Mouse (Mus musculus): ENCODE measurements around the gene Nmral1. TPM values are rescaled to one million over a fixed set of nuclear protein-coding genes. Genes with fewer than 3 reads are reported as not detected.

Gene Nmral1
- total and polyA plus RNA-seq, 3 experiments = 13.0 to 33.8 (median 33.3) TPM

GRCm38 (mm10) chr16:4678080-4678479 lies 41.1 kb downstream of the Nmral1 start:
- H3K36me3 ChIP-seq (replicated peaks) = peaks cover 41% of the 10 kb centered on the region
- ATAC-seq (ENCODE audit: extremely low read depth, insufficient number of reproducible peaks, low FRiP score, poor library complexity, severe bottlenecking) (no peak), DNase-seq (ENCODE audit: low spot score) (no peak)
- H3K4me3 ChIP-seq (ENCODE audit: low read depth, low read length) = peak overlapping the region; percentile 88; the same call in 1 of the 2 replicates
- no peaks in the 10 kb centered on the region for H3K27me3 ChIP-seq (ENCODE audit: insufficient read depth, low read length)
- TF ChIP-seq GATA2 (IDR thresholded peaks at IDR 0.05; ENCODE audit: borderline replicate concordance, low read depth, low read length) (no peak), CTCF (IDR thresholded peaks at IDR 0.05; ENCODE audit: low read depth, low read length) (no peak), GATA1 (IDR thresholded peaks at IDR 0.05; ENCODE audit: borderline replicate concordance, low read length) (no peak), TAL1 (conservative IDR thresholded peaks at IDR 0.05; ENCODE audit: low read depth, low read length) (no peak), POLR2AphosphoS5 (IDR thresholded peaks at IDR 0.05; ENCODE audit: insufficient replicate concordance, low read depth, low read length) (no peak)
- no peaks in the 10 kb centered on the region for H3K9me3 ChIP-seq (replicated peaks)
- peaks cover 68% of the 10 kb centered on the region for H3K4me1 ChIP-seq (ENCODE audit: insufficient read depth, low read depth, low read length)

DNA sequence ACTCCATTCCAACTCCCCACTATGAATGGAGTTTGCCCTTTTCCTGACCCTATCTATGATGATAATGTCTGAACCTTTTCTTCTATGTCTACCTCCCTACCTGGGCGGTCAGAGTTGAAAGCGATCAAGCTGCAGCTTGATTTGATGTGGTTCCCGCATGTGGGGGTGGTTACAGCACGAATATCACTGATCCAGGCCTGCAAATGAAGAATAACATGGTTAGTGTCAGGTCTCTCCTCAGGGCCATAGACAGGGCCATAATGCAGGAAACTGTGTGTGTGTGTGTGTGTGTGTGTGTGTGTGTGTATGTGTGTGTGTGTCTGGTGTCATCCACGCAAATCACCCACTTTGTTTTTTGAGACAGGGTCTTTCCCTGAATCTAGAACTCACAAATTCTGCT lies 42.3 kb downstream of the Nmral1 start:
- no peak overlapping the region for H3K4me3 ChIP-seq (ENCODE audit: low read depth, low read length)
- no peaks in the 10 kb centered on the region for H3K27me3 ChIP-seq (ENCODE audit: insufficient read depth, low read length)
- H3K4me1 ChIP-seq (ENCODE audit: insufficient read depth, low read depth, low read length) = peaks cover 56% of the 10 kb centered on the region
- TF ChIP-seq CTCF (IDR thresholded peaks at IDR 0.05; ENCODE audit: low read depth, low read length) (no peak), GATA2 (IDR thresholded peaks at IDR 0.05; ENCODE audit: borderline replicate concordance, low read depth, low read length) (no peak), POLR2AphosphoS5 (IDR thresholded peaks at IDR 0.05; ENCODE audit: insufficient replicate concordance, low read depth, low read length) (no peak), TAL1 (conservative IDR thresholded peaks at IDR 0.05; ENCODE audit: low read depth, low read length) (no peak), GATA1 (IDR thresholded peaks at IDR 0.05; ENCODE audit: borderline replicate concordance, low read length) (no peak)
- no peaks in the 10 kb centered on the region for H3K9me3 ChIP-seq (replicated peaks)
- DNase-seq (ENCODE audit: low spot score) (no peak), ATAC-seq (ENCODE audit: extremely low read depth, insufficient number of reproducible peaks, low FRiP score, poor library complexity, severe bottlenecking) (no peak)
- peaks cover 53% of the 10 kb centered on the region for H3K36me3 ChIP-seq (replicated peaks)

DNA sequence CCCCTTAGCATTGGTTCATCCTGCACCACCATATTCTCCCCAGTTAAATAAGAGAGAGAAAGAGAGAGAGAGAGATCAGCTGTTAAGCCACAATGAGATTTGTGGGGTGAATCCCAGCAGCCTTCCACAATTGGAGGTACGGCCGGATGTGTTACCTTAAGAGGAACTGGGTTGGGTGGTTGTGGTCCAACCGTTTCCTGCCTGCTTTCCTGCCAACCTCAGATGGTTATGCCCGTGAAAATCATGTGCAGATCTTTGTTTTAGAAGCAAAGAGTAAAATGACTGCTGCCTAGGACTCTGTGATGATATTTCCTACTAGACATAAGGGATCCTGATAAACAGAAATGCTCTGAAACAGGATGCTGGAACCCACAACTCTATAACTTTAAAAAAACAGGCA lies 45.1 kb downstream of the Nmral1 start:
- Histone ChIP-seq H3K4me1 (ENCODE audit: insufficient read depth, low read depth, low read length) (peaks cover 36% of the 10 kb centered on the region), H3K36me3 (replicated peaks) (peaks cover 73% of the 10 kb centered on the region), H3K4me3 (ENCODE audit: low read depth, low read length) (no peak overlapping the region), H3K27me3 (ENCODE audit: insufficient read depth, low read length) (no peaks in the 10 kb centered on the region), H3K9me3 (replicated peaks) (no peaks in the 10 kb centered on the region)
- no peak for ATAC-seq (ENCODE audit: extremely low read depth, insufficient number of reproducible peaks, low FRiP score, poor library complexity, severe bottlenecking)
- DNase-seq (ENCODE audit: low spot score) = no peak
- TF ChIP-seq TAL1 (conservative IDR thresholded peaks at IDR 0.05; ENCODE audit: low read depth, low read length) (no peak), GATA2 (IDR thresholded peaks at IDR 0.05; ENCODE audit: borderline replicate concordance, low read depth, low read length) (no peak), POLR2AphosphoS5 (IDR thresholded peaks at IDR 0.05; ENCODE audit: insufficient replicate concordance, low read depth, low read length) (no peak), GATA1 (IDR thresholded peaks at IDR 0.05; ENCODE audit: borderline replicate concordance, low read length) (no peak), CTCF (IDR thresholded peaks at IDR 0.05; ENCODE audit: low read depth, low read length) (no peak)

DNA sequence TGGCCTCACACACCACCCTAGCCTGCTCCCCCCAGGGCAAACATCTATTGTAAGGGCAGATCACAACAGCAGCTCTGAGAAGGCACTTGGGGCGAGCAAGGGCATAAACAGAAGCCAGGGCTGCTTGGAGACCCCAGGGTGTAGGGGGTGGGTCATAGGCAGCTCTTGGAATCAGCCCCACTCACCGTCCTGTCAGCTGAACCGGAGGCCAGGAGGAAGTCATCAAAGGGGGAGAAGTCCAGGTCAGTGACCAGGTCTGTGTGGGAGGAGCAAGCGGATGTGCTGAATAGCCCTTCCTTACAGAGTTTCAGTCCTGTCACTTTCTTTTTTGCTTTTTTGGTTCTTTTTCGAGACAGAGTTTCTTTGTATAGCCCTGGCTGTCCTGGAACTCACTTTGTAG lies 48.8 kb downstream of the Nmral1 start:
- H3K27me3 ChIP-seq (ENCODE audit: insufficient read depth, low read length) = no peaks in the 10 kb centered on the region
- DNase-seq (ENCODE audit: low spot score) = no peak
- no peak for TF ChIP-seq GATA1 (IDR thresholded peaks at IDR 0.05; ENCODE audit: borderline replicate concordance, low read length)
- no peak for TF ChIP-seq POLR2AphosphoS5 (IDR thresholded peaks at IDR 0.05; ENCODE audit: insufficient replicate concordance, low read depth, low read length)
- TF ChIP-seq TAL1 (conservative IDR thresholded peaks at IDR 0.05; ENCODE audit: low read depth, low read length) = no peak
- no peak for TF ChIP-seq CTCF (IDR thresholded peaks at IDR 0.05; ENCODE audit: low read depth, low read length)
- TF ChIP-seq GATA2 (IDR thresholded peaks at IDR 0.05; ENCODE audit: borderline replicate concordance, low read depth, low read length) = no peak
- peaks cover 5% of the 10 kb centered on the region; the same call in 1 of the 2 replicates for H3K4me1 ChIP-seq (ENCODE audit: insufficient read depth, low read depth, low read length)
- no peaks in the 10 kb centered on the region for H3K9me3 ChIP-seq (replicated peaks)
- no peak overlapping the region for H3K4me3 ChIP-seq (ENCODE audit: low read depth, low read length)
- ATAC-seq (ENCODE audit: extremely low read depth, insufficient number of reproducible peaks, low FRiP score, poor library complexity, severe bottlenecking) = no peak
- peaks cover 92% of the 10 kb centered on the region for H3K36me3 ChIP-seq (replicated peaks)

GRCm38 (mm10) chr16:4667190-4667808 lies 51.9 kb downstream of the Nmral1 start:
- Histone ChIP-seq H3K4me1 (ENCODE audit: insufficient read depth, low read depth, low read length) (no peaks in the 10 kb centered on the region; the same call in 1 of the 2 replicates), H3K36me3 (replicated peaks) (peaks cover 91% of the 10 kb centered on the region), H3K27me3 (ENCODE audit: insufficient read depth, low read length) (no peaks in the 10 kb centered on the region), H3K9me3 (replicated peaks) (no peaks in the 10 kb centered on the region), H3K4me3 (ENCODE audit: low read depth, low read length) (no peak overlapping the region)
- ATAC-seq (ENCODE audit: extremely low read depth, insufficient number of reproducible peaks, low FRiP score, poor library complexity, severe bottlenecking) = peak; percentile 66
- peak; percentile 53 for TF ChIP-seq CTCF (IDR thresholded peaks at IDR 0.05; ENCODE audit: low read depth, low read length)
- no peak for TF ChIP-seq TAL1 (conservative IDR thresholded peaks at IDR 0.05; ENCODE audit: low read depth, low read length)
- no peak for TF ChIP-seq GATA2 (IDR thresholded peaks at IDR 0.05; ENCODE audit: borderline replicate concordance, low read depth, low read length)
- peak; percentile 62 for DNase-seq (ENCODE audit: low spot score)

GRCm38 (mm10) chr16:4665726-4666125 lies 53.4 kb downstream of the Nmral1 start:
- ATAC-seq (ENCODE audit: extremely low read depth, insufficient number of reproducible peaks, low FRiP score, poor library complexity, severe bottlenecking) = no peak
- no peaks in the 10 kb centered on the region for H3K27me3 ChIP-seq (ENCODE audit: insufficient read depth, low read length)
- TF ChIP-seq GATA2 (IDR thresholded peaks at IDR 0.05; ENCODE audit: borderline replicate concordance, low read depth, low read length) (no peak), CTCF (IDR thresholded peaks at IDR 0.05; ENCODE audit: low read depth, low read length) (no peak), TAL1 (conservative IDR thresholded peaks at IDR 0.05; ENCODE audit: low read depth, low read length) (no peak), GATA1 (IDR thresholded peaks at IDR 0.05; ENCODE audit: borderline replicate concordance, low read length) (no peak), POLR2AphosphoS5 (IDR thresholded peaks at IDR 0.05; ENCODE audit: insufficient replicate concordance, low read depth, low read length) (no peak)
- no peaks in the 10 kb centered on the region; the same call in 1 of the 2 replicates for H3K4me1 ChIP-seq (ENCODE audit: insufficient read depth, low read depth, low read length)
- peaks cover 94% of the 10 kb centered on the region for H3K36me3 ChIP-seq (replicated peaks)
- no peak for DNase-seq (ENCODE audit: low spot score)
- no peaks in the 10 kb centered on the region for H3K9me3 ChIP-seq (replicated peaks)
- no peak overlapping the region for H3K4me3 ChIP-seq (ENCODE audit: low read depth, low read length)

Data from G1E (cell line).